Mouse (Mus musculus) forebrain, embryonic 14.5 days (tissue): ENCODE data around the gene Mamdc4. TPM values are rescaled to one million over a fixed set of nuclear protein-coding genes. Genes with fewer than 3 reads are reported as not detected.

Experiments
- ATAC-seq: fragments of 200-750 bp; cut with Nextera tagmentation; 2 replicates; pipeline ENCODE4 v1.8.0; 2017; ENCODE audit warnings: mild to moderate bottlenecking, moderate library complexity
- DNase-seq: peaks from one replicate; pipeline ENCODE4 v3.0.0-alpha.2; 2015; ENCODE audit warnings: low spot score
- H3K27ac ChIP-seq: fragments of 300-500 bp; sonication (generic); 2 replicates; pipeline ENCODE4 v1.5.1; 2014; ENCODE audit warnings: low read depth, mild to moderate bottlenecking, control low read depth, low read length, moderate library complexity
- H3K27me3 ChIP-seq: fragments of 300-500 bp; sonication (generic); replicated peaks from 2 replicates; pipeline ENCODE4 v1.6.1; 2014; ENCODE audit warnings: low read length, control low read depth, mixed read lengths; ENCODE audit not compliant: control insufficient read depth, insufficient read depth
- H3K36me3 ChIP-seq: fragments of 300-500 bp; sonication (generic); 2 replicates; pipeline ENCODE4 v1.6.1; 2014; ENCODE audit warnings: low read length, control low read depth; ENCODE audit not compliant: control insufficient read depth, insufficient read depth
- H3K4me1 ChIP-seq: fragments of 300-500 bp; sonication (generic); 2 replicates; pipeline ENCODE4 v1.6.1; 2014; ENCODE audit warnings: antibody characterized with exemption, low read length, control low read depth; ENCODE audit not compliant: control insufficient read depth, insufficient read depth
- H3K4me2 ChIP-seq: fragments of 300-500 bp; sonication (generic); 2 replicates; pipeline ENCODE4 v1.6.1; 2014; ENCODE audit warnings: mild to moderate bottlenecking, control low read depth, low read length
- H3K4me3 ChIP-seq: fragments of 300-500 bp; sonication (generic); 2 replicates; pipeline ENCODE4 v1.5.1; 2014; ENCODE audit warnings: low read depth, low read length, control low read depth
- H3K9ac ChIP-seq: fragments of 300-500 bp; sonication (generic); 2 replicates; pipeline ENCODE4 v1.6.1; 2014; ENCODE audit warnings: mild to moderate bottlenecking, low read length, control low read depth, moderate library complexity
- H3K9me3 ChIP-seq: fragments of 300-500 bp; sonication (generic); replicated peaks from 2 replicates; pipeline ENCODE4 v1.6.1; 2016; ENCODE audit warnings: low read length, control low read depth, mixed read lengths; ENCODE audit not compliant: control insufficient read depth
- WGBS: fragments of 180-500 bp; shearing (Covaris S2); extraction: QIAGEN DNeasy Blood & Tissue Kit; methylation state at CpG from one replicate; pipeline ENCODE4 v1.1.7; 2014; 5-methylcytosine and 5-hydroxymethylcytosine counted together
- polyA plus RNA-seq: library from polyadenylated mRNA; unstranded; fragments of >200 nt; fragmentation: Nextera tagmentation; extraction: Ambion mirVana; gene quantifications from 2 replicates; pipeline ENCODE4 v1.2.1, GENCODE M21; 2014

Mamdc4 gene
- polyA plus RNA-seq, 1 experiment from 2014 or later, result 0.84 TPM

DNA sequence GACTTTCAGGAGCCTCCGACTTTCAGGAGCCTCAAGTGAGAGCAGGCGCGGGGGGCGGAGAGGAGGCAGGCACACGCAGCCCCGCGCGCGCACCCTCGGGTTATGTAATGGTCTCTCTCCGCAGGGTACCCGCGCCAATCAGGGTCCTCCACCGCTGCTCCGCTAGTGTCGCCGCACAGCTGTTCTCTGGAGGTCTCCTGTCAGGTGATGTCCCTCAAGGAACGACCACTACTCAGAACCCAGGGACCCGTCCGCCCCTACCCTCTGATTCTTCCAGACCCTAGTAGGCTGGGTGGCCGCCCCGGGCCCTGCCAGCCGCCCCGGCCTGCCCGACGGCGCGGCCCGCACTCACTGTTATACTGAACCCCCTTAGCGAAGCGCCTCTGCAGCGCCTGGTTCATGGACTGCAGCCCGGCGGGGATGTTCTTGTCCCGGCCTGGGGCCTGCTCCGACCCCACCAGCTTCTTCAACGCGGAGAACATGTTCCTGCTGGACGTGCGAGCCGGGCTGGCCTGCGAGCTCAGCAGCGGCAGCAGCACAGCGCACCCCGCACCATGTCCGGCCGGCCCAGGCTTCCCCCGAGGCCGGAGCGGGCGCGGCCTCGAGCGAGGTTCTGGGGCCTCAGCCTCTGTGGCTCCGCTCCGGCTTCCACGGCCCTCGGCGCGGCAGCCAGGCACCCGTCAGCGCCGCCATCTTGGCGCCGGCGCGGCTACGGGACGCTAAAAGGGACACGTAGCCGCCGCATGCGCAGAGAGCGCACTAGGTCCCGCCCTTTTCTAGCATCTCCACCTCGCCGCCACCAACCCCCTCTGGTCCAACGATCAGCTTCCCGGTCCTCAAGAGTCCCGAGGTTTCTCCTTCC, 33.3 kb upstream of the Mamdc4 start, which contains the start of gene Rabl6:
Rabl6 (minus strand) TSS at position 761 of the 862 bp plus-strand sequence.
- Histone ChIP-seq H3K36me3 (peaks cover 4% of the 10 kb centered on the region; the same call in 1 of the 2 replicates), H3K27ac (peak within 1 kb of the TSS; percentile 86), H3K4me3 (peak within 1 kb of the TSS; percentile 100), H3K4me2 (peak within 1 kb of the TSS; percentile 60), H3K9ac (peak within 1 kb of the TSS; percentile 96), H3K9me3 (no peaks in the 10 kb centered on the region), H3K4me1 (peaks cover 14% of the 10 kb centered on the region), H3K27me3 (no peaks in the 10 kb centered on the region)
- WGBS, result under 1% methylated on average over 70 of the region's 80 CpGs
- ATAC-seq (peak; percentile 95), DNase-seq (peak; percentile 95)

- H3K36me3 ChIP-seq, result peaks cover 59% of the 10 kb centered on the region
- no peaks in the 10 kb centered on the region for H3K27me3 ChIP-seq
- no peak overlapping the region for H3K4me2 ChIP-seq
- H3K4me1 ChIP-seq, result peaks cover 10% of the 10 kb centered on the region
- H3K9me3 ChIP-seq, result no peaks in the 10 kb centered on the region
- H3K9ac ChIP-seq, result no peak overlapping the region
- WGBS, result 94% methylated on average over 5 of the region's 5 CpGs
- H3K4me3 ChIP-seq, result no peak overlapping the region
- DNase-seq (no peak), ATAC-seq (no peak)
- H3K27ac ChIP-seq, result no peak overlapping the region
Observed at GRCm38 (mm10) chr2:25602526-25602925, 27.9 kb upstream of the Mamdc4 start.

GRCm38 (mm10) chr2:25600037-25600436, 25.4 kb upstream of the Mamdc4 start:
- no peak overlapping the region for H3K9ac ChIP-seq
- H3K4me1 ChIP-seq, result no peaks in the 10 kb centered on the region
- WGBS, result 92% methylated on average over 2 of the region's 2 CpGs
- H3K4me3 ChIP-seq, result no peak overlapping the region
- H3K27me3 ChIP-seq, result no peaks in the 10 kb centered on the region
- DNase-seq, result no peak
- peaks cover 84% of the 10 kb centered on the region for H3K36me3 ChIP-seq
- no peak overlapping the region for H3K4me2 ChIP-seq
- no peak overlapping the region for H3K27ac ChIP-seq
- no peak for ATAC-seq
- H3K9me3 ChIP-seq, result no peaks in the 10 kb centered on the region

GRCm38 (mm10) chr2:25598749-25599148, 24.1 kb upstream of the Mamdc4 start:
- H3K4me2 ChIP-seq, result no peak overlapping the region
- H3K36me3 ChIP-seq, result peaks cover 91% of the 10 kb centered on the region
- no peak overlapping the region for H3K9ac ChIP-seq
- no peaks in the 10 kb centered on the region for H3K27me3 ChIP-seq
- ATAC-seq, result no peak
- no peaks in the 10 kb centered on the region for H3K4me1 ChIP-seq
- no peak overlapping the region for H3K4me3 ChIP-seq
- no peak for DNase-seq
- H3K27ac ChIP-seq, result no peak overlapping the region
- WGBS, result 100% methylated on average over 1 of the region's 1 CpGs
- H3K9me3 ChIP-seq, result no peaks in the 10 kb centered on the region

DNA sequence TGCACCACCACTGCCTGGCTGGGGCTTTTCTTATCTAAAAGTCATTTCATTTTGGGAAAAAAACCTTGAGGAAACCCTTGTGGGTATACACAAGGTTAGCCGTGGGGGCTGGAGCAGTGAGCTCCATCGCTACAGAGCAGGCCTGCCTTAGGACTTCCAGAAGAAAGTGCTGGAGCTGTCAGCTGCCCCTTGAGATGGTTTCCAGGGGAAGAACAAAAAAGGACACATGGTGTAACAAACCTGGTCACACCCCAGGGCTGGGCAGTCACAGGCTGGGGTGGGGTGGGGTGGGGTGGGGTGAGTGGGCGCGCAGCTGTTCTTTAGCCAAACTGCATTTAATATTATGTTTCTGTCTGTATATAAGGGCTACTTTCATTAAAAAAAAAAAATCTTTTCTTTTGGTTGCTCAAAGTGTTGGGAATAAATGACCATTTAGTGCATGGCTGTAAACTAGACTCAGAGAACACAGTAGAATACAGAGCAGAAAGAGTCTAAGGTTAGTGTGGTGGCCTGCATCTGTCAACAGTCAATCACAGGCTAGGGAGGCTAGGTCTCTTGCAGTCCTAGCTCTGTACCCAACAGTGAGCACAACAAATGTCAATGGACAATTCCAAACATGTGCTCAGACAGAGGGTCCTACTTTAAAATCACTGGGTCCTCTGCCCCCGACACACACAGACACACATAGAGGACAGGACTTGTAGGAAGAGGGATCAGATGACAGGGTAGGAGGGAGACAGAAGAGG, 22.3 kb upstream of the Mamdc4 start:
- DNase-seq (no peak), ATAC-seq (no peak)

DNA sequence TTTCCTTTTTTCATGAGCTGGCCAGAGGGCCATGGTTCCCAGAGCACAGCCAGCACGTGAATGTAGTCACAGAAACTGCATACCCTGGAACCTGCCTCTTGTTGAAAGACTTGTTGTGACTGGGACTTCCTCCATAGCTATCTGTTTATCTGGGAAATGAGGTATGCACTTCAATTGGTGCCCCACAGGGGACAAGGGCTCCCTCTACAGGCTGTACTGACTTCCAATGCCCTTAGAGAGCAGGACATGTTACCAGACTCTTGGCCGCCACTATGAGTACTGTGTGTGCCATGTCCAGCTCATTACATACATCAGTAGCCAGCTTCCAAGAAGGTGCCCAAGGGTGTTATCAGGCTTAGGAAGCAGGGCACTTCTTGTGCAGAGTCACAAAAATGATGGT, 17.2 kb upstream of the Mamdc4 start:
- ATAC-seq, result no peak
- 87% methylated on average over 2 of the region's 2 CpGs for WGBS

More for the DNA sequence above, 22.3 kb upstream of the Mamdc4 start:
- H3K9ac ChIP-seq, result no peak overlapping the region
- no peak overlapping the region for H3K4me2 ChIP-seq
- H3K36me3 ChIP-seq, result peaks cover 94% of the 10 kb centered on the region
- H3K4me1 ChIP-seq, result no peaks in the 10 kb centered on the region
- H3K27me3 ChIP-seq, result no peaks in the 10 kb centered on the region
- no peaks in the 10 kb centered on the region for H3K9me3 ChIP-seq
- 97% methylated on average over 5 of the region's 5 CpGs for WGBS
- no peak overlapping the region for H3K27ac ChIP-seq
- no peak overlapping the region for H3K4me3 ChIP-seq

DNA sequence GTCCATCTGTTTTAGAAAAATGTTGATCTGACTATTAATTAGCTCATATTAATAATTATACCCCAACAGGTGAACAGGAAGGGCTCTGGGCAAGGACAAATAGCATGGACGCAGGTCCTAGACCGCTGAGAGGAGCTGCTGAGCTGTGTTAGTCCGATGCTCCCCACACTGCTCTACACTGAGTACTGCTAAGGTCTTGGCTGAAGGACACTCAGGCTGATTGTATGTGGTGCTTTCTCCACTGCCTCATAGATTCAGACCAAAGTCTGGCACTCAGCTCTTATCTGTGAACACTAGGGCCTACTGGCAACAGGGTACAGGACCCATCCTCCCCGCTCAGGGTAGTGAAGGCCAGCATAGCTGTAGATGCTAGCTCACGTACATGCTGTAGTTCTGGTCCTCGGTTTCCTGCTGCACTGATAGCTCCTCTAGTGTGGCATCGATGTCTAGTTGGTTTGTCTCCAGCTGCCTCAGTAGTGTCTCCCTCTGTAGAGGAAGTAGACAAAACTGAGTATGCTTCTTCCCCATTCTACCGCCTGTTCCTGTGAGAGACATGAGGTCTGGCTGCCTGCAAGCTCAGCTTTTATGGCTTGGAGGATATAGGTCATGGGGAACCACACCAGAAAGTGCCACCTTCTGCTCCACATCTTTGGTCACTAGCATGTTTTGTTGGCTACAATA, 13.7 kb upstream of the Mamdc4 start:
- Histone ChIP-seq H3K27me3 (no peaks in the 10 kb centered on the region), H3K36me3 (peaks cover 88% of the 10 kb centered on the region), H3K4me1 (no peaks in the 10 kb centered on the region), H3K4me3 (no peak overlapping the region), H3K9ac (no peak overlapping the region), H3K9me3 (no peaks in the 10 kb centered on the region), H3K27ac (no peak overlapping the region), H3K4me2 (no peak overlapping the region)
- DNase-seq, result no peak
- ATAC-seq, result no peak
- WGBS, result 97% methylated on average over 8 of the region's 8 CpGs

More for the DNA sequence above, 17.2 kb upstream of the Mamdc4 start:
- no peaks in the 10 kb centered on the region for H3K9me3 ChIP-seq
- H3K27me3 ChIP-seq, result no peaks in the 10 kb centered on the region
- peaks cover 87% of the 10 kb centered on the region for H3K36me3 ChIP-seq
- no peak overlapping the region for H3K27ac ChIP-seq
- H3K4me1 ChIP-seq, result no peaks in the 10 kb centered on the region
- no peak overlapping the region for H3K4me3 ChIP-seq
- H3K4me2 ChIP-seq, result no peak overlapping the region
- H3K9ac ChIP-seq, result no peak overlapping the region
- DNase-seq, result no peak

- peaks cover 81% of the 10 kb centered on the region for H3K36me3 ChIP-seq
- no peak overlapping the region for H3K9ac ChIP-seq
Observed at GRCm38 (mm10) chr2:25587290-25587689, 12.6 kb upstream of the Mamdc4 start.

More at GRCm38 (mm10) chr2:25587290-25587689, 12.6 kb upstream of the Mamdc4 start:
- H3K27me3 ChIP-seq, result no peaks in the 10 kb centered on the region
- H3K9me3 ChIP-seq, result no peaks in the 10 kb centered on the region
- DNase-seq (no peak), ATAC-seq (no peak)
- H3K4me2 ChIP-seq, result no peak overlapping the region
- H3K4me1 ChIP-seq, result peaks cover 4% of the 10 kb centered on the region; the same call in 1 of the 2 replicates
- WGBS, result 93% methylated on average over 8 of the region's 8 CpGs
- no peak overlapping the region for H3K27ac ChIP-seq
- H3K4me3 ChIP-seq, result no peak overlapping the region
